Mouse (Mus musculus): ENCODE data around the gene Acot7.

- no peak for TF ChIP-seq CTCF (IDR thresholded peaks at IDR 0.05; ENCODE audit: insufficient read depth, low read length)
- TF ChIP-seq POLR2A (IDR thresholded peaks at IDR 0.05; ENCODE audit: borderline replicate concordance, extremely low read depth, low read depth, low read length): no peak
These were observed 26.7 kb downstream of the Acot7 start for GRCm38 (mm10) chr4:152204663-152205062.

Measured in lung, adult 2 months (tissue).